Mouse (Mus musculus): ENCODE measurements around the gene Gyg.

Gene Gyg

GRCm38 (mm10) chr3:20141679-20142078 lies 13.4 kb downstream of the Gyg start:
- TF ChIP-seq GATA4 (IDR thresholded peaks at IDR 0.05; ENCODE audit: insufficient replicate concordance, low read length) = no peak

- no peak for TF ChIP-seq GATA4 (IDR thresholded peaks at IDR 0.05; ENCODE audit: insufficient replicate concordance, low read length)
Measured at GRCm38 (mm10) chr3:20141240-20141639, 13.9 kb downstream of the Gyg start.

- TF ChIP-seq GATA4 (IDR thresholded peaks at IDR 0.05; ENCODE audit: insufficient replicate concordance, low read length) = no peak
Measured at GRCm38 (mm10) chr3:20136868-20137581, 18.1 kb downstream of the Gyg start.

GRCm38 (mm10) chr3:20134545-20134944 lies 20.6 kb downstream of the Gyg start:
- TF ChIP-seq GATA4 (IDR thresholded peaks at IDR 0.05; ENCODE audit: insufficient replicate concordance, low read length) = no peak

GRCm38 (mm10) chr3:20133745-20134144 lies 21.4 kb downstream of the Gyg start:
- no peak for TF ChIP-seq GATA4 (IDR thresholded peaks at IDR 0.05; ENCODE audit: insufficient replicate concordance, low read length)

GRCm38 (mm10) chr3:20132731-20133130 lies 22.4 kb downstream of the Gyg start:
- no peak for TF ChIP-seq GATA4 (IDR thresholded peaks at IDR 0.05; ENCODE audit: insufficient replicate concordance, low read length)

GRCm38 (mm10) chr3:20131350-20131720 lies 23.8 kb downstream of the Gyg start:
- no peak for TF ChIP-seq GATA4 (IDR thresholded peaks at IDR 0.05; ENCODE audit: insufficient replicate concordance, low read length)

GRCm38 (mm10) chr3:20130456-20131349 lies 24.4 kb downstream of the Gyg start:
- TF ChIP-seq GATA4 (IDR thresholded peaks at IDR 0.05; ENCODE audit: insufficient replicate concordance, low read length) = no peak

- no peak for TF ChIP-seq GATA4 (IDR thresholded peaks at IDR 0.05; ENCODE audit: insufficient replicate concordance, low read length)
Measured at GRCm38 (mm10) chr3:20129491-20129890, 25.6 kb downstream of the Gyg start.

GRCm38 (mm10) chr3:20127047-20127595 lies 28.0 kb downstream of the Gyg start:
- no peak for TF ChIP-seq GATA4 (IDR thresholded peaks at IDR 0.05; ENCODE audit: insufficient replicate concordance, low read length)

- TF ChIP-seq GATA4 (IDR thresholded peaks at IDR 0.05; ENCODE audit: insufficient replicate concordance, low read length) = no peak
Measured at GRCm38 (mm10) chr3:20125604-20126003, 29.5 kb downstream of the Gyg start.

GRCm38 (mm10) chr3:20119686-20120244 lies 35.4 kb downstream of the Gyg start:
- TF ChIP-seq GATA4 (IDR thresholded peaks at IDR 0.05; ENCODE audit: insufficient replicate concordance, low read length) = no peak

GRCm38 (mm10) chr3:20119044-20119591 lies 36.0 kb downstream of the Gyg start:
- TF ChIP-seq GATA4 (IDR thresholded peaks at IDR 0.05; ENCODE audit: insufficient replicate concordance, low read length) = no peak

- no peak for TF ChIP-seq GATA4 (IDR thresholded peaks at IDR 0.05; ENCODE audit: insufficient replicate concordance, low read length)
Measured at GRCm38 (mm10) chr3:20111913-20112312, 43.2 kb downstream of the Gyg start.

- no peak for TF ChIP-seq GATA4 (IDR thresholded peaks at IDR 0.05; ENCODE audit: insufficient replicate concordance, low read length)
Measured at GRCm38 (mm10) chr3:20108881-20109280, 46.2 kb downstream of the Gyg start.
